Mouse (Mus musculus) embryo, embryonic 10 days (tissue): Measurements from ENCODE around the gene Zfp60.
"Not testable (repeated sequence)": the region's sequence is repeated elsewhere in the genome, so short reads cannot be mapped to it uniquely, and the experiment has no call there.

Experiments
- DNase-seq: peaks from one replicate; pipeline ENCODE4 v3.0.0-alpha.2; 2015; ENCODE audit warnings: low spot score

The Zfp60 gene

DNA sequence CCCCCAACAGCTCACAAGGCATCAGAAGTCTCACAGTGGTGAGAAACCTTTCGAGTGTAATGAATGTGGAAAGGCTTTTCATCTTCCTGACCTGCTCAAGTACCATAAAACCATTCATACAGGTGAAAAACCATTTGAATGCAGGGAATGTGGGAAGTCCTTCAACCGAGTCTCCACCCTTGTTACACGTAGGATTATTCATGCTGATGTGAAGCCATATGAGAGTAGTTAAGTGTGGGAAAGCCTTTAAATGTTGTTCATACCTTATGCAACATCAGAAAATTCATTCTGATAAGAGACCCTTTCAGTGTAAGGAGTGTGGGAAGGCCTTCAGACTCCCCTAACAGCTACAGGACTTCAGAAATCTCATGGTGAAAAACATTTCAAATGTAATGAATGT lies 62.7 kb downstream of the Zfp60 start:
- not testable (repeated sequence) for DNase-seq

DNA sequence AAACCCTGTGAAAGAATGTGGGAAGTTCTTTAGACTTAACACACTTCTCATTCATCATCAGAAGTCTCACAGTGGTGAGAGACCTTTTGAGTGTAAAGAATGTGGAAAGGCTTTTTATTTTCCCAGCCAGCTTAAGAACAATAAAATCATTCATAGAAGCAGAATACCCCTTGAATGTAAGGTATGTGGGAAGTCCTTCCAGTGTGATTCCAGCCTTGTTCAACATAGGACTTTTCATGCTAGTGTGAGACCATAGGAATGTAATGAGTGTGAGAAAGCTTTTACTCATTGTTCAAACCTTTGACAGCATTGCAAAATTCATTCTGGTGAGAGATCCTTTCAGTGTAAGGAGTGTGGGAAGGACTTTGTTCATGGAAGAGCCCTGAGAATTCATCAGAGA lies 63.4 kb downstream of the Zfp60 start:
- no peak for DNase-seq

DNA sequence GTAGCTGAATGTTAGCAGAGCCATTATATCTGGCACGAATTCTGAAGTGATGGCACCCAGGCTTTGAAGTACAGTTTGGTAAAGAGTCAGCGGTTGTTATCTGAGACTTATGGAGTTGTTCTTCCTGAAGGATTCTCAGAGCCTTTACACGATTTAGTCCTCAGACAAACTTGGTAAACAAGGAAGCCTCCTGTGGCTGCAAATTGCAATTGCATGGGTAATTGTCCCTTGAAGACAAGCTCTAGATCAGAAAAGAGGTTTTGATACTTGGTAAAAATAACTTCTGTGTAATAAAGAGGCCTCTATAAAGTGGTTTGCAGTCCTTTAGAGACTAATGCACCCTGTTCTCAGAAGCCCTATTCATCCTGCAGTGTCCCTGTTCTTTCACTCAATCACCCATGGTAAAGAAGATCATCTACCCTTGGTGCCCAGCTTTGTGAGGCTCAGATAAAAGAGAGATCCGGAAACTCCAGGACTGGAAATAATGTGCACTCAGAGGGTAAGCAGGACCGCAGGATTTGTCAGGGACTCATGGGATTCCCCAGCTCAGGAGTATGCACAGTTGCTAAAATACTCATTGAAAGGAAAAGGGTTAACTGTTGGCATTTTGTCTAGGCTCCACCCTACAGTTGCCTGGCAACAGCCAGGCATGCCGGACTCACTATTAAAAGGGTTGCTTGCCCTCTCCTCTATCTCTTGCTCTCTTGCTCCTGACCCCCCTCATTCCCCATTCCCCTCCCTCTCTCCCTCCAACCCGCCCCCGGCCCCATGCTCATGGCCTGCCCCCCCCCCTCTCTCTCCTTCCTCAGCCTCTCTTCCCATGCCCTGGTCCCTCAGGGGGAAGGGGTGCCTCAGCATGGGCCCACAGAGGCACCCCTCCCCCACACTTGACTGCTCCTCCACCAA lies 67.0 kb downstream of the Zfp60 start:
- peak; percentile 81 for DNase-seq

DNA sequence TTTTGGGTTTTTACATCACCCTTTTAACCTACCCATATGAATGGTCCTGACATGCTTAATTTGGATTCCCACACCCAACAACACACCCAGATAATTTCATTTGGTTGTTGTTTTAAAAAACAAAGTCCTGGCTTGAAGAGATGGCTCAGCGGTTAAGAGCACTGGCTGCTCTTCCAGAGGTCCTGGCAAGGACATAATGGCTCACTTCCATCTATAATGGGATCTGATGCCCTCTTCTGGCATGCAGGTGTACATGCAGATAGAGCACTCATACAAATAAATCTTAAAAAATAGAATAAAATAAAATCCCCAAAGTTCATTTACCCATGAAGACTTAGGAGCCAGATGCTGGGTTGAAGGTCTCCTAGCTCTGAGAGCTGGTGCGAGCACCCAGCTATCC lies 69.9 kb downstream of the Zfp60 start:
- DNase-seq: peak; percentile 35

DNA sequence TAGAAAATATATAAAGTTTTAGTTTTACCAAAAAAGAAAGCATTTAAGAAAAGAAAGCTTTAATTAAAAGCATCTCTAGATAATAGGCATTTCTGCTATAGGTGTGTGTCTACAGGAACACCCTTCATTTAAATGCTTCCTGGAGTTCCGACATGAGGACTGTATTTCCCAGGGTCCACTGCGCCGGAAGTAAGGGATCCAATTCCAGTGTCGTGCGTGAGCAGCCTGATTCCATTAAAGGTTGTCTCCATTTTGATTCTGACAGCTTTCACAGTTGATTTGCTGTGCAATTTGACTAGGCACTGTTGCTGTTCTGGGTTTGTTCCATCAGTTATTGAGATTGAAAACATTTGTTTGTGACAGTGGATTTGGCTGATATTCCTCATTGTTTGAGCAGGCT lies 71.8 kb downstream of the Zfp60 start:
- no peak for DNase-seq
